Mouse (Mus musculus) c-Kit-positive CD71-positive TER-119-negative erythroid progenitor cells, embryonic 14.5 days (primary cell): Measurements from ENCODE around the gene Tox3.

Source experiments
- DNase-seq: peaks from one replicate; pipeline ENCODE4 v3.0.0-alpha.2; 2013; ENCODE audit warnings: low read depth

The Tox3 gene

GRCm38 (mm10) chr8:90241461-90241860 lies 106.7 kb downstream of the Tox3 start:
- no peak for DNase-seq

GRCm38 (mm10) chr8:90232501-90232900 lies 115.6 kb downstream of the Tox3 start:
- no peak for DNase-seq

DNA sequence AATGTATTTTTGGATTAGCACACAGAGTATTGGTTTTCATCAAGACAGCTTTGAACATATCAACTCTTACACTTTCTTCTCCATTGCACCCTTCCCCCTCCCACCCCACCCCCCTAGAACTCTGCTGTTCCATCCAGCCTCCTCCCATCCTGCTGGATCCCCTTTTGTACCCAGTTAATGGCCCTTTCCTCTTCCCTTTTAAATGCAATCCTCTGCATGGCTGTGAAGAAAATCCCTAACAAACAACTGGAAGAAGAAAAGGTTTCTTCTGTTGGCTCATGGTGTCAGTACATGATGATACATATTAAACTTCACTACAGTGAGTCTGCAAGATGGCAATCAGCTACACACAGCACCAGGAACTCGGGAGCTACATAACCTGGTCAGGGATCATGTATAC lies 124.0 kb downstream of the Tox3 start:
- no peak for DNase-seq

- no peak for DNase-seq
Measured at GRCm38 (mm10) chr8:90209105-90210037, 138.8 kb downstream of the Tox3 start.
